Mouse (Mus musculus): Measurements from ENCODE around the gene Wdr83os. TPM values are rescaled to one million over a fixed set of nuclear protein-coding genes. Genes with fewer than 3 reads are reported as not detected.

Wdr83os gene
- polyA plus RNA-seq, 1 experiment from 2014 or later: 108 TPM

GRCm38 (mm10) chr8:85057367-85057766, 23.2 kb upstream of the Wdr83os start:
- Histone ChIP-seq H3K27ac (no peak overlapping the region), H3K27me3 (no peaks in the 10 kb centered on the region), H3K4me1 (peaks cover 19% of the 10 kb centered on the region), H3K9me3 (replicated peaks) (no peaks in the 10 kb centered on the region), H3K36me3 (peaks cover 51% of the 10 kb centered on the region), H3K4me2 (replicated peaks) (no peak overlapping the region), H3K9ac (no peak overlapping the region), H3K4me3 (no peak overlapping the region)
- ATAC-seq (ENCODE audit: low FRiP score): no peak
- WGBS: 85% methylated on average over 7 of the region's 7 CpGs

GRCm38 (mm10) chr8:85059879-85060616, 20.5 kb upstream of the Wdr83os start, which contains the start of gene Fbxw9:
Gene Fbxw9 (plus strand): TSS chr8:85060055.
- Histone ChIP-seq H3K4me2 (replicated peaks) (peak within 1 kb of the TSS; percentile 94), H3K9me3 (replicated peaks) (no peaks in the 10 kb centered on the region), H3K27ac (peak within 1 kb of the TSS; percentile 26; the same call in 1 of the 2 replicates), H3K9ac (peak within 1 kb of the TSS; percentile 80), H3K36me3 (peaks cover 28% of the 10 kb centered on the region), H3K27me3 (no peaks in the 10 kb centered on the region), H3K4me3 (peak within 1 kb of the TSS; percentile 76), H3K4me1 (peaks cover 21% of the 10 kb centered on the region)
- WGBS: 1% methylated on average over 53 of the region's 53 CpGs
- peak; percentile 89 for ATAC-seq (ENCODE audit: low FRiP score)

- Histone ChIP-seq H3K9me3 (replicated peaks) (no peaks in the 10 kb centered on the region), H3K4me3 (no peak overlapping the region), H3K9ac (no peak overlapping the region), H3K4me2 (replicated peaks) (no peak overlapping the region), H3K36me3 (peaks cover 27% of the 10 kb centered on the region), H3K4me1 (peaks cover 21% of the 10 kb centered on the region), H3K27me3 (no peaks in the 10 kb centered on the region), H3K27ac (no peak overlapping the region)
- ATAC-seq (ENCODE audit: low FRiP score): no peak
- WGBS: 94% methylated on average over 4 of the region's 4 CpGs
These were observed 17.9 kb upstream of the Wdr83os start for GRCm38 (mm10) chr8:85062603-85063002.

GRCm38 (mm10) chr8:85065213-85065612, 15.3 kb upstream of the Wdr83os start:
- no peak for ATAC-seq (ENCODE audit: low FRiP score)
- no peak overlapping the region for H3K4me2 ChIP-seq (replicated peaks)
- H3K27me3 ChIP-seq: no peaks in the 10 kb centered on the region
- H3K4me1 ChIP-seq: peaks cover 21% of the 10 kb centered on the region
- H3K27ac ChIP-seq: no peak overlapping the region
- no peak overlapping the region for H3K9ac ChIP-seq
- H3K4me3 ChIP-seq: no peak overlapping the region
- no peaks in the 10 kb centered on the region for H3K9me3 ChIP-seq (replicated peaks)
- 56% methylated on average over 2 of the region's 2 CpGs for WGBS
- H3K36me3 ChIP-seq: peaks cover 42% of the 10 kb centered on the region

GRCm38 (mm10) chr8:85067155-85067554, 13.4 kb upstream of the Wdr83os start:
- Histone ChIP-seq H3K4me2 (replicated peaks) (no peak overlapping the region), H3K27ac (no peak overlapping the region), H3K4me3 (no peak overlapping the region), H3K4me1 (peaks cover 10% of the 10 kb centered on the region), H3K36me3 (peaks cover 40% of the 10 kb centered on the region), H3K27me3 (no peaks in the 10 kb centered on the region), H3K9me3 (replicated peaks) (no peaks in the 10 kb centered on the region), H3K9ac (no peak overlapping the region)
- no peak for ATAC-seq (ENCODE audit: low FRiP score)
- 91% methylated on average over 2 of the region's 2 CpGs for WGBS

GRCm38 (mm10) chr8:85067982-85068381, 12.6 kb upstream of the Wdr83os start, which contains the start of gene Gm5741:
Gene Gm5741 (minus strand): TSS chr8:85067982.
- H3K27me3 ChIP-seq: no peaks in the 10 kb centered on the region
- H3K36me3 ChIP-seq: peaks cover 40% of the 10 kb centered on the region
- no peak for ATAC-seq (ENCODE audit: low FRiP score)
- no peak within 1 kb of the TSS for H3K4me2 ChIP-seq (replicated peaks)
- peaks cover 12% of the 10 kb centered on the region for H3K4me1 ChIP-seq
- no peak within 1 kb of the TSS for H3K9ac ChIP-seq
- no peak within 1 kb of the TSS for H3K4me3 ChIP-seq
- H3K9me3 ChIP-seq (replicated peaks): no peaks in the 10 kb centered on the region
- H3K27ac ChIP-seq: no peak within 1 kb of the TSS

- H3K4me2 ChIP-seq (replicated peaks): peak overlapping the region; percentile 63
- H3K9me3 ChIP-seq (replicated peaks): no peaks in the 10 kb centered on the region
- H3K36me3 ChIP-seq: peaks cover 54% of the 10 kb centered on the region
- 0 out of 2 replicates have a peak overlapping the region, but pooled peaks have one; percentile 85 for H3K9ac ChIP-seq
- H3K4me1 ChIP-seq: peaks cover 12% of the 10 kb centered on the region
- no peak for ATAC-seq (ENCODE audit: low FRiP score)
- WGBS: 88% methylated on average over 5 of the region's 5 CpGs
- peak overlapping the region; percentile 96; the same call in 1 of the 2 replicates for H3K27ac ChIP-seq
- H3K4me3 ChIP-seq: peak overlapping the region; percentile 87
- H3K27me3 ChIP-seq: no peaks in the 10 kb centered on the region
These were observed 9.5 kb upstream of the Wdr83os start for GRCm38 (mm10) chr8:85071041-85071440.

- peaks cover 12% of the 10 kb centered on the region for H3K4me1 ChIP-seq
- H3K27me3 ChIP-seq: no peaks in the 10 kb centered on the region
- ATAC-seq (ENCODE audit: low FRiP score): peak; percentile 93
- H3K4me2 ChIP-seq (replicated peaks): peak within 1 kb of the TSS; percentile 63
- under 1% methylated on average over 68 of the region's 68 CpGs for WGBS
- peaks cover 53% of the 10 kb centered on the region for H3K36me3 ChIP-seq
- peak within 1 kb of the TSS; percentile 87 for H3K4me3 ChIP-seq
- H3K9ac ChIP-seq: peak within 1 kb of the TSS; percentile 85
- H3K9me3 ChIP-seq (replicated peaks): no peaks in the 10 kb centered on the region
- H3K27ac ChIP-seq: peak within 1 kb of the TSS; percentile 96
These were observed 8.8 kb upstream of the Wdr83os start, which contains the start of gene Dhps for GRCm38 (mm10) chr8:85071514-85072281. Gene Dhps (plus strand): TSS chr8:85071757.

GRCm38 (mm10) chr8:85072364-85072929, 8.1 kb upstream of the Wdr83os start:
- 46% methylated on average over 9 of the region's 9 CpGs for WGBS
- peak overlapping the region; percentile 87 for H3K4me3 ChIP-seq

GRCm38 (mm10) chr8:85073041-85073612, 7.4 kb upstream of the Wdr83os start:
- Histone ChIP-seq H3K9me3 (replicated peaks) (no peaks in the 10 kb centered on the region), H3K9ac (no peak overlapping the region; the same call in 1 of the 2 replicates), H3K27ac (no peak overlapping the region), H3K4me1 (peaks cover 12% of the 10 kb centered on the region), H3K36me3 (peaks cover 46% of the 10 kb centered on the region), H3K4me2 (replicated peaks) (0 out of 2 replicates have a peak overlapping the region, but pooled peaks have one; percentile 19), H3K4me3 (0 out of 2 replicates have a peak overlapping the region, but pooled peaks have one; percentile 87), H3K27me3 (no peaks in the 10 kb centered on the region)
- ATAC-seq (ENCODE audit: low FRiP score): no peak
- WGBS: 94% methylated on average over 15 of the region's 15 CpGs

More at GRCm38 (mm10) chr8:85072364-85072929, 8.1 kb upstream of the Wdr83os start:
- H3K4me2 ChIP-seq (replicated peaks): peak overlapping the region; percentile 63
- H3K36me3 ChIP-seq: peaks cover 50% of the 10 kb centered on the region
- H3K27me3 ChIP-seq: no peaks in the 10 kb centered on the region
- ATAC-seq (ENCODE audit: low FRiP score): no peak
- peaks cover 12% of the 10 kb centered on the region for H3K4me1 ChIP-seq
- H3K9ac ChIP-seq: peak overlapping the region; percentile 85
- no peaks in the 10 kb centered on the region for H3K9me3 ChIP-seq (replicated peaks)
- H3K27ac ChIP-seq: peak overlapping the region; percentile 96

- ATAC-seq (ENCODE audit: low FRiP score): no peak
- Histone ChIP-seq H3K27me3 (no peaks in the 10 kb centered on the region), H3K4me2 (replicated peaks) (no peak overlapping the region), H3K4me3 (no peak overlapping the region), H3K36me3 (peaks cover 43% of the 10 kb centered on the region), H3K27ac (no peak overlapping the region), H3K4me1 (peaks cover 12% of the 10 kb centered on the region), H3K9me3 (replicated peaks) (no peaks in the 10 kb centered on the region), H3K9ac (no peak overlapping the region)
- 88% methylated on average over 10 of the region's 10 CpGs for WGBS
These were observed 6.4 kb upstream of the Wdr83os start for GRCm38 (mm10) chr8:85074167-85074566.

- no peaks in the 10 kb centered on the region for H3K9me3 ChIP-seq (replicated peaks)
These were observed 5.9 kb upstream of the Wdr83os start for GRCm38 (mm10) chr8:85074617-85075016.

More at GRCm38 (mm10) chr8:85074617-85075016, 5.9 kb upstream of the Wdr83os start:
- Histone ChIP-seq H3K36me3 (peaks cover 43% of the 10 kb centered on the region), H3K4me3 (no peak overlapping the region), H3K4me2 (replicated peaks) (no peak overlapping the region), H3K4me1 (peaks cover 15% of the 10 kb centered on the region), H3K9ac (no peak overlapping the region), H3K27ac (no peak overlapping the region), H3K27me3 (no peaks in the 10 kb centered on the region)
- WGBS: 94% methylated on average over 10 of the region's 10 CpGs
- no peak for ATAC-seq (ENCODE audit: low FRiP score)

Measured in hindbrain, embryonic 12.5 days (tissue).